In the genomic region with DNA sequence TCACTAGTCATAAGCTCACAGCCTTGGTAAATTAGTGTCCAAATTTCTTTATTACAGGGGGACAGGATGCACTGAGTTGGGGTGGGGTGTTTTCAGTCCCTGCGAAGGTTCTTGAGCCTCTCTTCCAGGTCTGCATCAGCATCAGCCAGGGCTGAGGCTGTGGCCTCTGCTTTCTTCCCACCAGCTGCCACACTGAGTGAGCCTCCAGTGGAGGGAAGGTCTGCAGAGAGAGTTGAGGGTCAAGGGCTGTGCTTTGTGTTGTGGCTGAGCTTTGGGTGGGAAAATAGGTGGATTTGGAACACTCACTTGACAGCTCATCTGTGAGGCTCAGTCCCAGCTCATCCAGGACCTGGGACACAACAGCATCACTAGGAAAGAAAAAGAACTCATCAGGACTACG, we compare ENCODE assay signal across 26 mouse cellular contexts. TPM values are rescaled to one million over a fixed set of nuclear protein-coding genes. Genes with fewer than 3 reads are reported as not detected.
A peak's percentile ranks its signal among the peaks of the same experiment; 100 is the strongest.
DNase-seq lines count a peak whose midpoint lies in the region; ATAC-seq and TF ChIP-seq lines count a peak whose summit lies in the region.
"Had no signal": no experiment of that assay in that cellular context is flagged by ENCODE, and none has a peak within 500 bp of the region (broad histone marks: within the 10 kb centered on the region; RNA-seq: fewer than 3 reads in every experiment).

No protein-coding gene starts in this region.

- no peak overlapping the region; the same call in 1 of the 2 replicates for H3K27ac ChIP-seq in liver, embryonic 13.5 days
- H3K27ac ChIP-seq in liver, embryonic 12.5 days = no peak overlapping the region
- H3K27ac ChIP-seq: heart, embryonic 13.5 days; hindbrain, embryonic 12.5 days; kidney, embryonic 15.5 days; layer of hippocampus, adult 2 months had no signal

- WGBS in liver, embryonic 13.5 days (ENCODE audit: insufficient replicate concordance) = 81% methylated on average over 2 of the region's 2 CpGs
- 72% methylated on average over 2 of the region's 2 CpGs for WGBS in liver, embryonic 12.5 days (ENCODE audit: insufficient replicate concordance)

- DNase-seq in heart, adult 11 months = peak; percentile 77
- DNase-seq in heart, postnatal 10 days = no peak
- DNase-seq in liver, embryonic 13.5 days = no peak
- peak; percentile 19 to 24 for DNase-seq in right cerebral cortex, postnatal 10 days (ENCODE audit: low spot score in 2 of 2)
- no peak for DNase-seq in right cerebral cortex, postnatal 36 days (ENCODE audit: low spot score in 2 of 2)
- no peak for DNase-seq in left cerebral cortex, adult 8-10 months (ENCODE audit: low spot score in 2 of 2)
- DNase-seq: adrenal gland, adult 2 months; adrenal gland, postnatal 36 days; heart, postnatal 14 days; kidney, adult 18-20 months; kidney, postnatal 36 days; liver, postnatal 0 days; lung, postnatal 36 days; retina, postnatal 1 day; right cerebral cortex, postnatal 25 days; spleen, adult 18-20 months; thymus, adult 18-20 months; thymus, postnatal 25 days had no signal

- no peak for ATAC-seq in liver, embryonic 13.5 days (ENCODE audit: low read depth)
- ATAC-seq in liver, embryonic 12.5 days = no peak
- ATAC-seq: activated CD4-positive, CD25-positive, alpha-beta regulatory T cell, adult 4 months; forebrain, embryonic 16.5 days; liver, postnatal 0 days had no signal

- H3K4me2 ChIP-seq in liver, embryonic 13.5 days = no peak overlapping the region
- no peak overlapping the region for H3K4me2 ChIP-seq in liver, embryonic 12.5 days
- no peak overlapping the region for H3K4me2 ChIP-seq in myocyte (ENCODE audit: low read depth)
- H3K4me2 ChIP-seq: heart, embryonic 13.5 days; hindbrain, embryonic 12.5 days; kidney, embryonic 15.5 days had no signal

- H3K9ac ChIP-seq in liver, embryonic 13.5 days = 0 out of 2 replicates have a peak overlapping the region, but pooled peaks have one; percentile 10
- H3K9ac ChIP-seq in liver, embryonic 12.5 days = no peak overlapping the region
- H3K9ac ChIP-seq: heart, embryonic 13.5 days; hindbrain, embryonic 12.5 days; kidney, embryonic 15.5 days; liver, postnatal 0 days had no signal

- H3K79me2 ChIP-seq in myocyte (ENCODE audit: control insufficient read depth, insufficient read depth) = peaks cover 25% of the 10 kb centered on the region

- H3ac ChIP-seq in myocyte (ENCODE audit: control insufficient read depth, insufficient read length) = no peak overlapping the region

- H3K4me1 ChIP-seq in liver, embryonic 13.5 days (replicated peaks) = peaks cover 49% of the 10 kb centered on the region
- H3K4me1 ChIP-seq in liver, embryonic 12.5 days = peaks cover 44% of the 10 kb centered on the region

- intact Hi-C loops in heart, postnatal 10 days (cut with DNase I) = no loop called here

- no peak overlapping the region for H3K4me3 ChIP-seq in liver, embryonic 13.5 days (replicated peaks)
- H3K4me3 ChIP-seq in liver, embryonic 12.5 days = no peak overlapping the region
- no peak overlapping the region for H3K4me3 ChIP-seq in myocyte
- H3K4me3 ChIP-seq: heart, embryonic 13.5 days; hindbrain, embryonic 12.5 days; kidney, embryonic 15.5 days; layer of hippocampus, adult 2 months had no signal

- TF ChIP-seq POLR2A in myocyte (IDR thresholded peaks at IDR 0.05; ENCODE audit: insufficient read length, low read depth) = no peak

- H3K9me3 ChIP-seq in liver, embryonic 13.5 days (replicated peaks) = no peaks in the 10 kb centered on the region
- no peaks in the 10 kb centered on the region for H3K9me3 ChIP-seq in liver, embryonic 12.5 days (replicated peaks)
- H3K9me3 ChIP-seq: heart, embryonic 13.5 days; hindbrain, embryonic 12.5 days; kidney, embryonic 15.5 days had no signal

- no peaks in the 10 kb centered on the region for H3K27me3 ChIP-seq in liver, embryonic 13.5 days
- no peaks in the 10 kb centered on the region for H3K27me3 ChIP-seq in liver, embryonic 12.5 days (replicated peaks)
- H3K27me3 ChIP-seq in myocyte (ENCODE audit: control insufficient read depth, insufficient read depth, insufficient read length) = no peaks in the 10 kb centered on the region
- H3K27me3 ChIP-seq: heart, embryonic 13.5 days; hindbrain, embryonic 12.5 days; kidney, embryonic 15.5 days had no signal

- H3K36me3 ChIP-seq in liver, embryonic 13.5 days = peaks cover 82% of the 10 kb centered on the region
- peaks cover 88% of the 10 kb centered on the region for H3K36me3 ChIP-seq in liver, embryonic 12.5 days
- peaks cover 62% of the 10 kb centered on the region for H3K36me3 ChIP-seq in myocyte (ENCODE audit: control insufficient read depth, insufficient read depth)

TF ChIP-seq in myocyte, 11 proteins besides CTCF, POLR2A, EP300 and RAD21:
- no peak for TF ChIP-seq REST (IDR thresholded peaks at IDR 0.05; ENCODE audit: insufficient read depth, insufficient read length)
- peak; percentile 53 for TF ChIP-seq POLR2AphosphoS2 (IDR thresholded peaks at IDR 0.05; ENCODE audit: insufficient read length, low read depth)

RNA-seq across cellular contexts. Expression of gene Chmp2a, which starts 2.6 kb away (rescaled TPM):
- 100 to 1,000 TPM; 137 to 143 TPM for total RNA-seq in heart, postnatal 10 days (2021)
- 127 and 130 TPM in 2 replicates for polyA plus RNA-seq in liver, embryonic 13.5 days (2015; fragmentation: Nextera tagmentation; extraction: Ambion mirVana)
- 133 and 134 TPM in 2 replicates for polyA plus RNA-seq in liver, embryonic 12.5 days (2016; fragmentation: Nextera tagmentation; extraction: Ambion mirVana)
- 189 TPM for polyA plus RNA-seq in myocyte (2012; fragmentation: generic; extraction: Trizol)
- total RNA-seq in left cerebral cortex, adult 8-10 months (2022) = 100 to 1,000 TPM; 152 to 158 (median 152) TPM

RNA-seq across cellular contexts. Expression of gene Ube2m, which starts 6.1 kb away (rescaled TPM):
- total RNA-seq in heart, postnatal 10 days (2021) = 100 to 1,000 TPM; 185 to 188 TPM
- 70.0 and 80.8 TPM in 2 replicates for polyA plus RNA-seq in liver, embryonic 13.5 days (2015; fragmentation: Nextera tagmentation; extraction: Ambion mirVana)
- polyA plus RNA-seq in liver, embryonic 12.5 days (2016; fragmentation: Nextera tagmentation; extraction: Ambion mirVana) = 145 and 148 TPM in 2 replicates
- polyA plus RNA-seq in myocyte (2012; fragmentation: generic; extraction: Trizol) = 227 TPM
- 100 to 1,000 TPM; 220 to 248 (median 229) TPM for total RNA-seq in left cerebral cortex, adult 8-10 months (2022)

RNA-seq across cellular contexts. Expression of gene Zbtb45, which starts 22.1 kb away (rescaled TPM):
- 10 to 100 TPM in 1 of 2 experiments, 1 to 10 TPM in 1; 9.7 to 11.8 TPM for total RNA-seq in heart, postnatal 10 days (2021)
- polyA plus RNA-seq in liver, embryonic 13.5 days (2015; fragmentation: Nextera tagmentation; extraction: Ambion mirVana) = 14.4 and 17.3 TPM in 2 replicates
- polyA plus RNA-seq in liver, embryonic 12.5 days (2016; fragmentation: Nextera tagmentation; extraction: Ambion mirVana) = 16.2 and 20.0 TPM in 2 replicates
- polyA plus RNA-seq in myocyte (2012; fragmentation: generic; extraction: Trizol) = 8.2 TPM
- total RNA-seq in left cerebral cortex, adult 8-10 months (2022) = 10 to 100 TPM; 34.2 to 36.9 (median 34.3) TPM

RNA-seq across cellular contexts. Expression of gene Mzf1, which starts 22.6 kb away (rescaled TPM):
- total RNA-seq in heart, postnatal 10 days (2021) = under 1 TPM; 0.72 to 0.92 TPM
- polyA plus RNA-seq in liver, embryonic 13.5 days (2015; fragmentation: Nextera tagmentation; extraction: Ambion mirVana) = 0.45 and 0.52 TPM in 2 replicates
- polyA plus RNA-seq in liver, embryonic 12.5 days (2016; fragmentation: Nextera tagmentation; extraction: Ambion mirVana) = 0.77 and 1.4 TPM in 2 replicates
- polyA plus RNA-seq in myocyte (2012; fragmentation: generic; extraction: Trizol) = 0.37 TPM
- total RNA-seq in left cerebral cortex, adult 8-10 months (2022) = 10 to 100 TPM; 12.2 to 14.3 (median 13.1) TPM

RNA-seq across cellular contexts. Expression of gene Trim28, which starts 33.1 kb away (rescaled TPM):
- 100 to 1,000 TPM; 148 to 165 TPM for total RNA-seq in heart, postnatal 10 days (2021)
- 92.3 and 102 TPM in 2 replicates for polyA plus RNA-seq in liver, embryonic 13.5 days (2015; fragmentation: Nextera tagmentation; extraction: Ambion mirVana)
- 201 and 203 TPM in 2 replicates for polyA plus RNA-seq in liver, embryonic 12.5 days (2016; fragmentation: Nextera tagmentation; extraction: Ambion mirVana)
- polyA plus RNA-seq in myocyte (2012; fragmentation: generic; extraction: Trizol) = 252 TPM
- 100 to 1,000 TPM; 218 to 241 (median 229) TPM for total RNA-seq in left cerebral cortex, adult 8-10 months (2022)

Comparison
In these comparisons a context has a peak if more than half of its experiments do, and no peak if none do; other contexts are left out.
1. DNase-seq: peak in heart, adult 11 months (single experiment) and right cerebral cortex, postnatal 10 days (2 of 2); none in heart, postnatal 10 days (0 of 2), liver, embryonic 13.5 days (single experiment), right cerebral cortex, postnatal 36 days (0 of 2) and left cerebral cortex, adult 8-10 months (0 of 2).